Mouse (Mus musculus) cerebellum, adult 8-10 months (tissue): ENCODE results near the gene Fgr.
A peak's percentile ranks its signal among the peaks of the same experiment; 100 is the strongest.
"Not testable (repeated sequence)": the region's sequence is repeated elsewhere in the genome, so short reads cannot be mapped to it uniquely, and the experiment has no call there.

Experiments
- DNase-seq: peaks from one replicate; pipeline ENCODE4 v3.0.0; 2022

Gene Fgr

DNA sequence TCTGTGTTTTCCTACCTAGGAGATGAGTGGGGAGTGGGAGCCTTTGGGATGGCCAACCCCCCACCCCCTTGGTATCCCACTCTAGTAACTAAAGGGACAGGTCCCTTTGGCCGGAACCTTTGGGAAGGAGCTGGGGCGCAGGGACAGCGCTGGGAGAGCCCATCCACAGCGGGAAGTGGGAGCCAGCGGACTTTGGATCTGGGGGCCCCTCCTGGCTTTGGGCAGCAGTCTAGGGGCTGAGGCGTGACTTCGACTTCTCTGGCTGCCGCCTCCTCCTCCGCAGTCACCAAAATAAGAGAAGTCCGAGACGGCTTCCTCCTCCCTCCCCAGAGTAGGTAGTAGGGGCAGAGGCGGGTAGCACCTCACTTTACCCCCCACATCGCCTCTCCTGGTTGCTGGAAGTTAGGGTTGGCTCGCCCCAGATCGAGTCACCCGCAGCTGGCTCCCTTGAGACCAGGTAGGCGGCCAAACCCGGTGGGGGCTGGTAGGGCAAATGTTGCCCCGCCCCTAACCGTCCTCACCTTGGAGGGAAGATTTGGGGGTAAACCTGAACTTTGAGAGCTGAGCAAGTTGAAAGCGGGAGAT lies at the start of gene Fgr:
TSS of gene Fgr (plus strand) at position 282 of the 585 bp plus-strand sequence.
- no peak for DNase-seq

DNA sequence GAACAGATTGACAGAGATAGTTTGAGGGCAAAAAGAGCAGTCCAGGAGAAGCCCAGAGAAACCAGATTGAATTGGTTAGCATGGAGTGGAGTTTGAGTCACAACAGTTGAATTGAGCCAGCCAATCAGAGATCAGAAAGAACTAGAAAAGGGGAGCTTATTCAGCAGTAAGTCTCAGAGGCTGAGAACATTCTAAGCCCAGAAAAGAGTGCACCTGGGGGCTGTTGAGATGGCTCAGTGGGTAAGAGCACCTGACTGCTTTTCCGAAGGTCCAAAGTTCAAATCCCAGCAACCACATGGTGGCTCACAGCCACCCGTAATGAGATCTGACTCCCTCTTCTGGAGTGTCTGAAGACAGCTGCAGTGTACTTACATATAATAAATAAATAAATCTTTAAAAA lies 47.4 kb upstream of the Fgr start:
- not testable (repeated sequence) for DNase-seq

DNA sequence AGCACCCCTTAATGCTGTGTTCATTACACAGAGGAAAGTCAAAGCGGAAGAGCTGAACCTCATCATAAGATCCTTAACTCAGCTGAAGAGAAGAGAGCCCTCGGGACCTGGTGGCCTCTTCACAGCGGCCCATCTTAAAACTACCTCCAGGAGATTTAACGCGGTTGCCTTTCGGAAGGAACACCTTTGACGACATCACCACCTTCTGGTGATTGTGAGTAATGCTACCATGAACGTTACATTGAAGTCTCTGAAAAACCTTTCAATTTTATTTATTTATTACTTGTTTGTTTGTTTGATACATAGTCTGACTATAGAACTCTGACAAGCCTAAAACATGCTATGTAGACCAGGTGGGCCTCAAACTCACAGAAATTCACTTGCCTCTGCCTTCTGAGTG lies 43.1 kb upstream of the Fgr start:
- peak; percentile 59 for DNase-seq

DNA sequence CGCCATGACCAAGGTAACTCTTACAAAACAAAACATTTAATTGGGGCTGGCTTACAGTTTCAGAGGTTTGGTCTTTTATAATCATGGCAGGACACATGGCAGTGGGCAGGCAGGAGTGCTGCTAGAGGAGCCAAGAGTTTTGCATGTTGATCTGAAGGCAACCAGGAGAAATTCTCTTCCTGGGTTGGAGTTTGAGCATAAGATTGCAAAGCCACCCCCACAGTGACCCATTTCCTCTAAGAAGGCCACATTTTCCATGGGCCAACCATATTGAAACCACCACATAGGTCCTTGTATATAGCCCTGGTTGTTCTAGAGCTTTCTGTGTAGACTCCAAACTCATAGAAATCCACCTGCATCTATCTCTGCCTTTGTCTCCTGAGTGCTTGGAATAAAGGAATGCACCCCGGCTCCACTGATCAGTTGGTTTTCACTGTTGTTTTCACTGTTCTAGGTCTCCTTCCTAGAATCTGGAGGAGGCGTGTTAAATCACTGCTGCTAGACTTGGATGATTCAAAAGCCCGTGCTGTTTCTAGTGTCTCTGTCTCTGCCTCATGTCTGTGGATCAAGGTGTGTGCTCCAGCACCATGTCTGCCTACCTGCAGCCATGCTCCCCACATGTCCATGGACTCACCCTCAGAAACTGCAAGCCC lies 41.0 kb upstream of the Fgr start:
- DNase-seq, result no peak

DNA sequence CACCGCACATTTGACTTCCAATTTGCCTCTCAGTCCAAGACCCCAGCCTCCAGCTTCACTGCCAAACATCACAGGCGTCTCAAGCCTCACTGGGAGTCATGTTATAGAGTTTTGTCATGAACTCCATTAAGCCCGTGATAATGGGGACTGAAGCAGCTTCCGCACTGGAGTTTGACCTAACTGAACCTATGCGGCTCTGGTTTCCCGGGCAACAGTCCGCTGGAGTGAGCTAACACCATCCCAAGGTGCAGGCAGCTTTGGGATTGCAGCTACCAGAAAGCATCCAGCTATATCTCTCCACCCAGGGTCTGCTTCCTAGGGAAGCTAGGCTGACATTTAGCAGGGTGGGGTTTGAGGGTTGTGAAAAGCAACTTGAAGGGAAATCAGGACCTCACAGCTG lies 39.3 kb upstream of the Fgr start:
- DNase-seq, result no peak

DNA sequence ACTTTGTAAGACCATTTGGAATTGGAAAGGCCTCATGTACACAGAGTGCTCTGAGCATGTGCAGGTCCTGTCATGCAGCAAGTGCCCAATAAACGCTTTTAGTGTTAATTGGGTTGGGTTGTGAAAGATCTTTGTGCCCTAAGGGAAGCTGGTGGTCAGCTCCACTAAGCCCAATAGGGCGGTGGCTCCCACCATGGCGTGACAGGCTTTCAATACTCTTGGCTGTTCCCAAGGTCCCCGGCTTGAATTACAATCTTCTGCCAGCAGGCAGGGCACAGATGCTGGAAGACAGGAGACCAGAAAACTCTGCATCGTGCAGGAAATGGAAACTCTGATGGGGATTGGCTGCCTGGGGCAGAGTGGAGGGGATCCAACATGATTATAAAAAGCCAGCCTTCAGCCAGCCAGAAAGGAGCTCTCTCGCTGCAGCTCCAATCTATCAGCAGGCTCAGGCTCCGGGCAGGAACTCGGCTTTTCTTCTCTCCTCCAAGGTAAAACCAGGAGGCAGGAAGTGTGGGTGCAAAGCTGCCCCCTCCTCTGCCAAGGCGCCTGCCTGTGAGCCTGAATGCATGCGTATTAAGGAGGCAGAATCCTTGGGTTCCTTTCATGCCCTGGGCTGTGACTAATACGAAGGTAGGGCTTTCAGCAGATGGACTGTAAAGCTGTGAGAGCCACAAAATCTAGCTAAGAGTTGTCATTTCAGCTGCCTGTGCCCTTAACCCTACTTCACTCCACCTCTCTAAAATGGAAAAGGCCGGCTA lies 35.5 kb upstream of the Fgr start:
- DNase-seq, result no peak

DNA sequence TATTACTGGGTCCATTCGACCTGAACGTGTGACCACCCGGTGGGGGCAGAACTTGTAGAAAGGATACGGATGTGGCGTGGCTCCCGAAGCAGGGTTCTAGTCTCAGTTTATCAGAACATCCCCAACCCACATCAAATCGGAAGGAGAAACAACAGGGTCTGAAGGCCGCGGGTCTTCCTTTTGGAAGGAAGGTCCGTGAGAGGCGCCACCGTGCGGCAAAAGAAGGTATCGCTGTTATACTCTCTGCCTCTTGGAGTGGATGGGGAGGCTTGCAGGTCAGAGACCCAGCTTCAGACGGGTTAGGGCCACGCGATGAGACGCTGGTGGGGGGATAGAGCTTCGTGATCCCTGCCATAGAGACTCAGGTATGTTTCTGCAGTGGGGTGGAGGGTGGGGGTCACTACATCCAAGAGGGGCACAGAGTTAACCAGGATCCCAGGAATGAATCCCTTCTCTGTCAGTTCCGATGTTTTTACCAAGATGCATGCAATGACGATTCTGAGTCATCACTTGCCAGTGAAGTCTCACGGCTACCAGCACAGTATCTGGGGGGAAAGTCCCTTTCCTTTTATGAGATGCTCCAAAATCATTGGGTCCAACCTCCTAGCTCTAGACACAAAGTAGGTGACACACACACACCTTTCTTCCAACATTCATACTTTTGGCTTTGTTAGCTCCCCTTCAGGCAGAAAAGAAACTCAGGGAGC lies 34.3 kb upstream of the Fgr start:
- peak; percentile 72 for DNase-seq

DNA sequence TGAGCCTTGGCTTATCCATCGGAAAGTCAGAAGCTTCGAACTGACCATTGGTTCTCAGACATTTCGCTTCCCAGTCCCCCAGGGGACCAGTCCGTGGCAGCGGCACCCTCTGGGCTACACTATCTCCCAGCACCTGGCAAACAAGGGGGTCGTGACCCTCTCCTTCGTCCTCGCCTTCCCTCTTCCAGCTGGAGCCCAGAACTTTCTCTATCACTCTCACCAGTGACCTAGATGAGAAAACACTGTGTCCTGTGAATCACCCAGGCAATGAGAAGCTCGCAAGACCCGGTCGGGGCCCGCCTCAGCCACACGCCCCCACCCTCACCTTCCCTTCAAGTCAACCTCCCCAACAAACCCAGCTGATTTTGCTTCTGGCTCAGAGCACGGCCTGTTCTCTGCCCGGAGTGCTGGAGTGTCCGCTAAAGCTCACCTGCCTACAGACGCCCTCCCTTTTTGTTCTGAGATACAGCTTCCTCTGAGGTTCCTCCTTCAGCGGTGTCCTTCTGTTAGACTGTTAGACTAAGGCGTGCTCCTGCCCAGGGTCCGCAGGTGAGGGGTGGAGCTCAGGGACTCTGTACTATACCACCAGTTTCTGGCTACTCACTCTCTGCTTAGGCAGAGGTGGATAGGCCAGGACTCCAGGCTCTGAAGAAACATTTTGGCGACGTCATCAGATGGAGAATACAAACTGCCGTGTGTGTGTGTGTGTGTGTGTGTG lies 32.7 kb upstream of the Fgr start:
- DNase-seq, result no peak

DNA sequence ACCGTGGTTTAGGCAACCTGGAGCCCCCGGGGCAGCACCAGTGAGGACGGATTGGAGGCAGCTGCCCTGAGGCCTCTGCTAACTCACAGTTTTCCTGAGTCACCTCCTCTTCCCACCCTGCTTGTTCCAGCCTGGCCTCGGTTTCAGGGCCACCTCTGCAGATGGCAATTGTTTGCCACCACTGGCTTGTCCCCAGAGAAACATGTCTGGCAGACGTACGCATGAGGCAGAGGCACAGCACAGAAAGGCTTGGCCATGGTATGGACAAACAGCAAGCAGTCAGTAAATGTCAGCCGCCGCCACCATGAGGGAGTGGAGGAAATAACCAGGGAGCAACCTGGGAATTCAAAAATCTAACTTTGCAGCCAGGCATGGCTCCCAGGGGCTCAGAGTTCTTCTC lies 30.8 kb upstream of the Fgr start:
- no peak for DNase-seq

DNA sequence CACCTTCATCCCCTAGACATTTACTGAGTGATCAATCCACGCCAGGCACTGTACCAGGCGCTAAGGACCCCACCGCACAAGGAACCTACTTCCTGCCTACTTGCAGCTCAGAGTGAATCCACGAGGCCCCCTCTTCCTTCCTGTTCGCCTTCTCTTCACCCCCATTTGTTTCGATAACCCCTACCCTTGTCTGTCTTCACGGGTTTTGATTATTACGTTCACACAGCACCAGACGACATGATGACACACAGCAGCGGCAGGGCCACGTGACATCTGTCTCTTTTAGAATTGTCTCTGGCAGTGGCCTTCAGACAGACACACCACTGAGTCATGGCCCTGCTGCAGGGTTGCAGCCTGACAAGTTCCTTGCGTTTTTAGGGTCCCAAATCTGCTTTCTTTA lies 29.8 kb upstream of the Fgr start:
- DNase-seq, result no peak

DNA sequence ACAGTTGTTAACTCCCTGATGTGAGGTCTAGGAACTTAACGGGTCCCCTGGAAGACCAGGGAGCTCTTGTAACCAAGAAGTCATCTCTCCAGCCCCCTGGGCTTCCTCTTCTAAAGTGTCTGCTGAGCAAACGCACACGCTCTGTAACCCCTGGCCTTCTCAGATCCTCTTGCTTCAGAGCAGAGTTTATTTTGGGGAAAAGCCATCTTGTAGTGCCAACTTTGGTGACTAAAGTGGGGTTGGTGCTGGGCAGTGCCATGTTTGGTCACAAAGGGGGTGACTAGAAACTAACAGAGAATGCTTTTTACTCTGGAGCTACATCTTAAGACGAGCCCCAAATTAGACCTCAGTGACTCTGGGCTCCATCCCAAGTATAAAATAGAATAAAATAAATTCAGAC lies 29.1 kb upstream of the Fgr start:
- no peak for DNase-seq

DNA sequence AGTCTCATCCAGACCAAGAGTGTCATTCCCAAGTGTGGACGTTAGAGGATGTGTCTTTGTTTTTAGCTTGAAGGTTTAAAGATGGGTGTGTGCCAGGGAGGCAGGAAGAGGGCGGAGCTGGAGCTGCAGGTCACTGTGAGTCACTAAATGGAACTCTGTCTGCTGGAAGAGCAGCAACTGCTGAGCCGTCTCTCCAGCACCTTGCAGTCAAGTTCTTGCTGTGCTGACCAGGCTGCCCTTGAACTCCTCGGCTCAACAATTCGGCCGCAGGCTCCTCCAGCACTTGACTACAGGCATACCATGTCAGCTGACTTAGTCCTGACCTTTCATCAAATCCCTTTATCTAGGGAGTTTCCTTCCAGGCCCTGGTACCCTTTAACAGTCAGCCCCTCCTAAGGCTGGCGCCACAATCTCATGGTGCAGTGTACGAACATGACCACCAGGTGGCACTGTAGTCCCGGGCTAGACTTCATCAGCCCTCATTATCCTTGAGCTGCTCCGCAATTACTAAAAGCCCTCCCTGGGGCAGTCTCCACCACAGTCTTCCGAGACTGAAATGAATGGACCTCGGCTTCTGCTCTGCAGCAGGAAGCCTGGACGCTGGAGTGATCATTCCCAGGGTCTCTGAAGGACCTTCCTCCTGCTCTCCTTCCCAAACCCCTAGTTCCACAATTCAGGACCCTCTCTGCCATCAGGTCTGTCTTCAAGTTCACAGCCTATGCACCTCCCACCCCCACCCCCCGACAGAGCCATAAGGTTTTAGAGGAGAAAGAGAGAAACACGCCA lies 28.4 kb upstream of the Fgr start:
- peak; percentile 90 for DNase-seq

DNA sequence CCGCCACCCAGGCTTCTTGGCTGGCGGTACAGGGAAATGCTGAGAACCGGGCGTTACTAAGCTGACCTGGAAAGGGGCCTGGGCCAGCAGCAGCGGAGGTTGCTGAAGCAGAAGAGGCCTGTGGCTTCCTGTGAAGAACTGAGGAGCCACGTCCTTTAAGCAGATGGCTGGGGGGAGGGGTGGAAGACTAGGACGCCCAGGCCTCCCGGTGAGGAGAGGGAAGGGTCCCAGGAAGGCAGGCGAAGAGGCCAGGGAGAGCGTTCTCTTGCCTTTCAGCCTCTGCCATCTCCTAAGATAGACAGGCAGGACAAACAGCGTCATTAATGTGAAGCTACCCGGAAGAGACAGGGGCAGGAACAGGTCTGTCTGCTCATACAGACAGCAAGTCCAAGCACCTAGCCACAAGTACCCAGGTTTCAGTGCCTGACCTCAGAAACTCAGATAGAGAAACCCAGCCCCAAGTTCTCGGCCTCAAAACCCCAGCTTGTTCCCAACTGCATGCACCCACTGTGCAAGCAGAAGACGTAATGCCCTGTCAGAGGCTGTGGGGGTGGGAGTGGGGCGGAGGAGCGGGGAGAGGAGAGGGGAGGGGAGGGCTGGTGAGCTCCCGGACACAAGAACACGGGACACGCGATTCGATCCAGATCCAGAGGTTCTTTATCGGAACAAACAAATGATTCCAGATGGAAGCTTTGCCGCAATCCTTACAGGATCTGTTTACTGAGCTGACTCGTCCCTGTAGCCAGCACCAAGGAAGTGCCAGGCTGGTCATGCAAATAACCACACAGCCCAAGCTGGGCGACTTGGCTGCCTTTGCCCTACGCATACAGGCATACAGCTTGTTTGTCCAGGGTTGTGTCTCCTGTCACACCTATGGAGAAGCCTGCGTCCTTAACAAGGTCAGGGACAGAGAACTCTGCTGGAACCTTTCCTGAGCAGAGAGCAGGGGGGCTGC lies 27.6 kb upstream of the Fgr start:
- DNase-seq, result peak; percentile 66

DNA sequence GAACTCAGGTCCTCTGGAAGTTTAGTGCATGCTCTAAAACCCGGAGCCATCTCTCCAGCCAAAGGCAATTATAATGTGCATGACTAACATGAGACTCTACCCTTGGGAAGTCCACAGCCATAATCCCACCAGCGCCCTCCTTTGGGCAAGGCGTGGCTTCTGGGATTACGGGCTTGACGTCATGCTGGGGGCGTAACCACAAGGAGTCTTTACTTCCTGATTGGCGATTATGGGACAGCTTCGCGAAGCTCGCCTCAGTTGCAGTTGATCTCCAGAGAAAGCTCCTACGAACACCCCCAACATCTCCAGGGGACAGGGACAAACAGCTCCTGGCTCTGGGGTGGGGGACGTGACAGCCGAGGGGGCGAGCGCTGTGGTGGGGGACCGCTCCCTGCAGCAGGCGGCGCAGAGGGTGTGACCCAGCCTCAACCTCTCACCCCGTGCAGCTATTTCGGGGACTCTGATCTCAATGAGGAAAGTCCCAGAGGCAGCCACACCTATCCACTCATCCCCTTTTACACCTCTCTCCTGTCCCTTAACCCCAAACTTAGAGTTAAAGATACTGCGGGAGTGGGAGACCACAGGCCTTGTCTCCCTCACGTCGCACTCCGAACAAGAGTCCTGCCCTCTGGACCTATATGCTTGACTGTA lies 23.9 kb upstream of the Fgr start:
- DNase-seq, result no peak

DNA sequence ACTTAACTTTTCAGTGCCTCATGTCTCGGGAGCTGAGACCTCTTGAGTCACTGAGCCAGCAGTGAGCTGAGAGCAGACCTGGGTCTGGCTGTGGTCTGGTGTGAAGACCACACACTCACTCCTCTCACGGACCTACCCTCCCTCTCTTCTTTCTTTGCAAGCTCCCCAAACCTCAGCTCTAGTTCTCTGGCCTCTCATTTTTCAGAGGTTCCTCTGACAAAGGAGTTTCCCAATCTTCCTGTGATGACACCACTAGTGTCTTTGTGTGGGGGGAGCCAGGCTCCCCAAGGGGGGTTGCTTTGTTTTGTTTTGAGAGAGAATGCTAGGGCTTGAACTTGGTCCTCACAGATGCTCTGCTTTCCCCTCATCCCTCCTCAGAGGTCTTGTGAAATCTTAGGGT lies 22.9 kb upstream of the Fgr start:
- DNase-seq, result no peak

DNA sequence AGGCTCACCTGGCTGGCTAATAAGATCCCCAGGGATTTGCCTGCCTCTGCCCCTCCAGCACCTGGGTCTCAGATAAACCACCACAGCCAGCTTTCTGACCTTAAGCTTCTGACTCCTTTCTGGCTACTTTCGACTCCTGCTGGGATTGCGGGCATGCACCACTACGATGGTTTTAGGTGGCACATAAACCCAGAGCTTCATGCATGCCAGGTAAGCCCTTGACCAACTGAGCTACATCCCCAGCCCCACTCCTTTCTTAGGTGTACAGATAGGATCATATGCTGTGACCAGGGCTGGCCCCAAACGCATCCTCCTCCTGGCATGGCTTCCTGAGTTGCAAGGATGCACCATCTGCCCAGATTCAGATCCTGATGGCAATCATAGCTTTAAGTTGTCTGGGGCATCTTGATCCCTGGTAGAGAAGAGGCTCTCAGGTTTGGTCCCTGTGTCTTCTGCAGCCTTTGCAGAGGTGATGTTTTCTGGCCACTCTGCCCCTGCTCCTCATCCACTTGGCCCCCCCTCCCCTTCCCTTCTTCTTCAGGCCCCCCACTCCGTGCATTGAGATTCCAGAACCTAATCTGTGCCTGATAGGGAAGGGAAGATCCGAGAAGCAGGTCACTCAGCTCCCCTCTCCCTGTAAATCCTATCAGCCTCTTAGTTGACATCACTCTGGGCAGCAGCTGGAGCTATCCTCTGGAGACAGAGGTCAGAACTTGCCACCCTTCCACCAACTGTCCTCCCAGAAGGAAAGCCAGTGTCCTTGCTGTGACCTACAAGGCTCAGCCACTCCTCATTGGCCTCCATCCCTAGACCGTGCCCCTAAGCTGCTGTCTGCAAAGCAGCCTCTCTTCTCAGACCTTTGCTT lies 19.1 kb upstream of the Fgr start:
- peak; percentile 51 for DNase-seq

DNA sequence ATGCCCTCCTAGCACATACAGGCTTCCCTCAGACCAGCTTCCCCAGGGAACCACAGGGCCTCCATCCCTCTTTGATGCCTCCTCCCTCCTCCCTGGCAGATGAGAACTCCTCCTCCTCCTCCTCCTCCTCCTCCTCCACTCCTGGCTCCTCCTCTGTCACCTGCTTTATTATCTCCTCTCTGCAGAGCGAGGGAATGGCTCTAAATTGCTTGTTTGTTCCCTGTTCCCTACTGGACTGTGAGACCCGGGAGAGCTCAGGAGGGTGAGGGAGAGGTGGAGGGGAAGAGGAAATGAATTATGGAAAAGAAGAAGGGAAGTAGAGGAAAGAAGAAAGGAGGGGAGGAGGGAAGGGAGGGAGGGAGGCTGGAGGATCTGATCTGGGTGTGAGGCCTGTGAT lies 18.5 kb upstream of the Fgr start:
- DNase-seq, result no peak

DNA sequence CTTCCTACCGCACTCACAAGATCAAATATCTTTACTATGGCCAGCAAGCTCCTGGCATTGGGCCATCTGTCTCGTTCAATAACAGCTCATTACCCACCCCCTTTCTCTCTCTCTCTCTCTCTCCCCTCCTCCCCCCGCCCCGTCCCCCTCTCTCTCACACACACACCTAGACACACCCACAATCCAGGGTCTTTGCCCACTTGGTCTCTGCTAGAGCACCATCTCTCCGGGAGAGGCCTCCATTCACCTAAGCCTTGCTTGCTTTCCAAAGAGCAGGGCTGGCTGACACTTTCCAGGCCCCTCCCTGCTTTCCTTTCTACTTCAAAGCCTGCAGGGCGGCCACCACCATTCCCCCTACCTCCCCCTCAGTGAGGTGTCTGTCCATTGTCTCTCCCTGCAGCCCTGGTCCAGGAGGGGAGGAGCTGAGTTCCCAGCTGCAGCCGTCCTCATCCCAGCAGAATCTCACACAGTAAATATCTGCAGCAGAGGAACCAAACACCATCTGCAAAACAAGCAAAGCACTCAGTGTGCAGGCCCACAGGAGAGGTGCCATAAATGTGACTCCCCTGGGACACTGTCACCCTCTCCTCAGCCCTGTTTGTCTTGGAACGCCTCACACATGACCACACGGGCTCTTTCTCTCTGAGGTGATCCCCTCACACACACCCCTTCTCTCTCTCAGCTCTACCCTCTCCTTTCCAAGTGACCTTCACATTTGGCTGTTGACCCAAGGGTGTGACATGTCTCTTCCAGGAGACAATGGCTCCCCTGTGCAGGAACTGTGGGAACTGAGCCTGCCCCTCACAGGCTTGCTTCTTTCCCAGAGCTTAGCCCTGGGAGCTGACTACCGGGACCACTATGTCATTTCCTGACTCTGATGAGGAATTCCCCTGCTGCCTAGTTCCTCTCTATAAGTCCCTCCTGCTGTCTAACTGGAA lies 14.9 kb upstream of the Fgr start:
- DNase-seq, result no peak
